Mouse (Mus musculus) thymus, postnatal 14 days (tissue): ENCODE measurements around the gene Olfr1465.

ENCODE experiments used
- DNase-seq: peaks from one replicate; pipeline ENCODE4 v3.0.0; 2021

The Olfr1465 gene

GRCm38 (mm10) chr19:13315441-13315840 is at the start of gene Olfr1465:
Gene Olfr1465 (minus strand): TSS chr19:13315541.
- DNase-seq = no peak

- DNase-seq = no peak
Observed at GRCm38 (mm10) chr19:13361936-13362335, 46.6 kb upstream of the Olfr1465 start, which contains the start of gene Olfr1467. Gene Olfr1467 (plus strand): TSS chr19:13362236.

DNA sequence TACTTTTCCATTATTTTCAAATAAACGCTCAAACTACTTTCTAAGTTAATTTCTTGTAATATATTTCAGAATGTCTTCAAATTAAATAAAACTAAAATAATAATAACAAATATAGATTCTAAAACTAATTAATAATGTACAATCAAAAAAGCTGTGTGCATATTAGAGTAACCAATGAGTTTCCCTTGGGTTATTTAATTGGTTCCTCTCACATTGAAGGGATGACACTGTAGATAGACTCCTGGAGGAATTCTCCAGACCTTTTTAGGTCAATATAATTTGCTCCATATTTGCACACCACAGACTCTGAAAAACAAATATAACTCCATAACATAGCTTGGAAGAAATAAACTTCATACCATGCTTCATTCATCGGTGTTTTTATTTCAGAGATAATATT is 23.2 kb upstream of the Olfr1465 start, which contains the start of gene Olfr1466:
Gene Olfr1466, plus strand, starts transcription at position 301 of the 400 bp plus-strand sequence.
- DNase-seq = no peak
